Mouse (Mus musculus): ENCODE data around the gene Rnf181.

Gene Rnf181

DNA sequence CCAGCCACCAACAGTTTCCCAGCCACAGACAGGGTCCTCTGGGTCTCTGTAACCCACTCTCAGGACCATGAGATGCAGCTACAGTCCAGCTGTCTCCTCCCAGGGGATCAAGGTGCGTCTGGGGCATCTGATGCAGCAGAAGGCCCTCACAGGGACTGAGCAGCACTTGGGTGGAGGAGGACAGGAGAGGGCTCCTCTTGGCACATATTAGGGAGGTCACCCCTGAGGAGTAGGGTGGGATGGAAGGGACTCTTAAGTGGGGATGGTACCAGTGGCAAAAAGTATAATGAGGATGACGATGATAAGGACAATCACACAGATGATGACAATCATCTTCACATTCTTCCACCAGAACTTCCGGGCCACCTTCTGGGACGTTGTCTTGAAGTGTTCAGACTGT lies 18.5 kb upstream of the Rnf181 start:
- DNase-seq (ENCODE audit: low read depth, low spot score), result no peak

- no peak for DNase-seq (ENCODE audit: low read depth, low spot score)
Observed at GRCm38 (mm10) chr6:72383952-72384351, 17.2 kb upstream of the Rnf181 start.

GRCm38 (mm10) chr6:72383142-72383820 lies 16.5 kb upstream of the Rnf181 start:
- no peak for DNase-seq (ENCODE audit: low read depth, low spot score)

- no peak for DNase-seq (ENCODE audit: low read depth, low spot score)
Observed at GRCm38 (mm10) chr6:72382494-72382893, 15.7 kb upstream of the Rnf181 start.

DNA sequence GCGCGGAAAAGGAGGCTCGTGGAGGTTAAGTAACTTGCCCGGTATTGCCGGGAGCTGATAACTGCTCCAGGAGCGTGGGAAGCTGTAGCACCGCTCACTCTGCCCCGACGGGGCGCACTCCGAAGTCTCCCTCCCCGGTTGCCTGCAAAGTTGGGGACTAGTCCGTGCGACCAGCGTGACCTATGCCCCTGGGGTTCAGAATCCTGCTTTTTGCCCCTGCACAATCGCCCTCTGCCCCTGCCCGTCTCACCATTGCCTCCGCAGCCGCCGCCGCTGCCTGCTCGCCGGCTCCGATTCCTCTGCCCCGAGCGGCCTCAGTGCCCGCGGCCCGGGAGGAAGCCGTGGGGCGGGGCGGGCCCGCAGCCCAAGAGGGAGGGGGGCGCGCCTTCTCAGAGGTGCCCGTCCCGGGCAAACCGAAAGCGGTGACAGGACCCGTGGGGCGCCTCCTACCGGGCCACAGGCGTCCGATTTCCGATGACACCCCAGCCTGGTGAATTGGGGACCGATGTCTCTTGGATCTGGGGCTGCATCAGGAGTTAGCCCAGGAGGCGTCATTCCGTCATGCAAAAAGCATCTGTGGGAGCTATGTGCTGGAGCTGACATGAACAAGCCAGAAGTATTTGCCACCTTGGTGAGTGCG lies 13.5 kb upstream of the Rnf181 start, which contains the start of gene Vamp5:
Gene Vamp5, minus strand, starts transcription at position 338 of the 640 bp plus-strand sequence.
- DNase-seq (ENCODE audit: low read depth, low spot score), result peak; percentile 39

- no peak for DNase-seq (ENCODE audit: low read depth, low spot score)
Observed at GRCm38 (mm10) chr6:72379377-72380130, 12.8 kb upstream of the Rnf181 start.

- DNase-seq (ENCODE audit: low read depth, low spot score), result no peak
Observed at GRCm38 (mm10) chr6:72378510-72379234, 11.9 kb upstream of the Rnf181 start.

GRCm38 (mm10) chr6:72374820-72375563 lies 8.2 kb upstream of the Rnf181 start:
- DNase-seq (ENCODE audit: low read depth, low spot score), result peak; percentile 36

GRCm38 (mm10) chr6:72374206-72374605 lies 7.5 kb upstream of the Rnf181 start:
- no peak for DNase-seq (ENCODE audit: low read depth, low spot score)

- no peak for DNase-seq (ENCODE audit: low read depth, low spot score)
Observed at GRCm38 (mm10) chr6:72373184-72373583, 6.4 kb upstream of the Rnf181 start.

GRCm38 (mm10) chr6:72371571-72371970 lies 4.8 kb upstream of the Rnf181 start:
- DNase-seq (ENCODE audit: low read depth, low spot score), result no peak

- peak; percentile 65 for DNase-seq (ENCODE audit: low read depth, low spot score)
Observed at GRCm38 (mm10) chr6:72371147-72371546, 4.4 kb upstream of the Rnf181 start.

- no peak for DNase-seq (ENCODE audit: low read depth, low spot score)
Observed at GRCm38 (mm10) chr6:72370091-72370490, 3.3 kb upstream of the Rnf181 start.

- peak; percentile 52 for DNase-seq (ENCODE audit: low read depth, low spot score)
Observed at GRCm38 (mm10) chr6:72369557-72369956, 2.8 kb upstream of the Rnf181 start.

- DNase-seq (ENCODE audit: low read depth, low spot score), result no peak
Observed at GRCm38 (mm10) chr6:72367460-72367974, 761 bp upstream of the Rnf181 start.

GRCm38 (mm10) chr6:72366304-72366703 lies 452 bp downstream of the Rnf181 start:
- no peak for DNase-seq (ENCODE audit: low read depth, low spot score)

GRCm38 (mm10) chr6:72364985-72365384 lies 1.8 kb downstream of the Rnf181 start:
- no peak for DNase-seq (ENCODE audit: low read depth, low spot score)

GRCm38 (mm10) chr6:72364009-72364408 lies 2.7 kb downstream of the Rnf181 start:
- peak; percentile 22 for DNase-seq (ENCODE audit: low read depth, low spot score)

DNA sequence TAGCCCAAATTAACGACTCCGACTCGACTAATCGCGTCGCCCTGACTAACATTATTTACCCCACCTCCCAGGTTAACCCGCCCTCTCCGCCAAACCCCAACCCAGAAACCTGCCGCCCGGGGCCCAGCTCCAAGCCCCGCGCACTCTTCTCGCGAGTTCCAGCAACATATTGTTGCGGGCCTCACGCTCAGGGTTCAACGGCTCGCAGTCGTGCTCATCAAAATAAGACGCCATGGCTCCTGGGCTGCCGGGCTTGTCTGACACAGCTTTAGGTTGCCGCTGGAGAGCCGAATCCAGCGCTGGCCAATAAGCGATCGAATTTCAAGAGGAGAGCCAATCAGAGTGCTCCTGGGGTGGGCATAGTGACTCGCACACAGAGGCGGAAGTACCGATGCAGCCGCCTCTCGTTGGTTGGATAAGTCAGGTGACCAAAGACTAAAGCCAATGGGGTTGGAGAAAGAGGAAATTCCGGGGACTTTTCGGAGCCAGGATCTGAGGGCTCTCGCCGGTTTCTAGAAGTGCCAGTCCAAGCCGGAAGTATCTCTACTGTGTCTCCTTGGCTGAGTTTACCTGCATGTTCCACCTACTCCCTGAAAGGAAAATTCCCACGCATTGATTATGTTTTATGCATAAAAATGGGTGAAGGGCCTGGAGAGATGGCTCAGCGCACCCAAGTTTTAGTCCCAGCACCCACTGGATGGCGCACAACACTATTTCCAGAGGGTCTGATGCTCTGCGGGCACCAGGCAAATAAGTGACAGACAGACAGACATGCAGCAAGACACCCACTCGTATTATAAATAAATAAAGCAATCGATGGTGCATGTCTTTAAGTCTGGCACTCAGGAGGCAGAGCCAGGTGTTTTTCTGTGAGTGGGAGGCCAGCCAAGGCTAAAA lies 4.4 kb downstream of the Rnf181 start:
- DNase-seq (ENCODE audit: low read depth, low spot score), result peak; percentile 99

GRCm38 (mm10) chr6:72361121-72361551 lies 5.6 kb downstream of the Rnf181 start:
- DNase-seq (ENCODE audit: low read depth, low spot score), result peak; percentile 41
